Mouse (Mus musculus) erythroblast, embryonic 14.5 days (primary cell): Measurements from ENCODE around the gene Mcoln2.

Experiments
- GATA1 ChIP-seq: IDR thresholded peaks from 2 replicates; pipeline ENCODE4 v1.6.1; 2012; ENCODE audit warnings: low read length, inconsistent platforms, mixed read lengths
- TAL1 ChIP-seq: IDR thresholded peaks from 3 replicates; pipeline ENCODE4 v1.6.1; 2012; ENCODE audit warnings: low read length, inconsistent platforms, mixed read lengths

DNA sequence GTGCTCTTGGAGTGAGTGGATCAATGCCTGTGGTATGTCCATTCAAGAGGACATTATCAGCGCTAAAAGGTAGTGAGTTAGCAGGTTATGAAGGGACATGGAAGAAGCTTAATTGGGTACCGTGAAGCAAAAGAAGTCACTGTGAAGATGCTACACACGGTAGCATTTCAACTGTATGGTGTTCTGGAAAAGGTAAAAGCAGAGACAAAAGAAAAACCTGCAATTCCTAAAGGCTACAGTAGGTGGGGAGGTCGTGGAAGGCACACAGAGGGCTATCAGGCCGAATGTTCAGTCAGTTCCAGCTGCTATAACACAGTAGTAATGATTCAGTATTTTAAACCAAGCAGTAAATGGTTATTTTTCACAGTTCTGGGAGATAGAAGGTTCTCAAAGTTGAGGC is 4.1 kb upstream of the Mcoln2 start:
- TF ChIP-seq GATA1 (no peak), TAL1 (no peak)
